Mouse (Mus musculus) c-Kit-positive CD71-positive TER-119-negative erythroid progenitor cells, embryonic 14.5 days (primary cell): ENCODE results near the gene Tut1.

ENCODE experiments used
- DNase-seq: peaks from one replicate; pipeline ENCODE4 v3.0.0-alpha.2; 2013; ENCODE audit warnings: low read depth

The Tut1 gene

DNA sequence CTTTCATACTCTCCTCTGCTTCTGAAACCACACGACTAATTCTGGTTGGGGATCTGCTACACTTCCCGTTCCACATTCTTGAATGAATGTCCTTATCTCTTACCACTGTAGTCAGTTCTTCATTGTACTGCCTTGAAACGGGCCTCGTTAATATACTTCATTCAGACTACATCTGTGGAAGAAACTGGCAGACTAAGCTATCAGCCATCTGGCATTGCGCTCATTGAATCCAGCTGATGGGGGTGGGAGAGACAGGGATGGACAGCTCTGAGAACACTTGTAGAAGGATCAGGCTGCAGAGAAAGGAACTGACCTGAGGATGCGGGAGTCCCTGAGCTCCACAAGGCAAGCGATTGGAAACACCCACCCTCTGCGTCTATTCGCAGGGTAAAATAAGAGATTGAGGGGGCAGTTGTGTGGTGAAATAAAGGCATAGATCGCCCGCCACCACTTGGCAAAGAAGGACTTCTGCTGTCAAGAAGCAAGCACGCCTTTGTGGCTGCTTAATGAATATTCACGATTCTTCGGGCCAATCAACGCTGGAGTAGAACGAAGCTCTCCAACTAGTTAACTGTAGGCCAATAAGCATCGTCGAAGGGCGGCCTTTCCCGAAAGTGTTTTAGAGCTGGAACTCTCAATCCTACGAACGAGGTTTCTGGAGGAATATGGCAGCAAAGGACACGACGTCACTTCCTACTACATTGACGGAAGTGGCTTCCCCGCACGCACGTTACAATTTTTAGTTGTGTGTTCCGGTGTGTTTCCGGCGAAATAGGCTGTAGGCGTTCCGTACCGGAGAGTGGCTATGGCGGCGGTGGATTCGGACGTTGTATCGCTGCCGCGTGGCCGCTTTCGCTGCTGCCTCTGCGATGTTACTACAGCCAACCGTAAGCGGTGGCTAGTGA lies at the start of gene Tut1:
TSS of gene Tut1 (plus strand) at position 713 of the 905 bp plus-strand sequence.
- DNase-seq = peak; percentile 97

- no peak for DNase-seq
These were observed 45.1 kb upstream of the Tut1 start for GRCm38 (mm10) chr19:8908531-8908930.

DNA sequence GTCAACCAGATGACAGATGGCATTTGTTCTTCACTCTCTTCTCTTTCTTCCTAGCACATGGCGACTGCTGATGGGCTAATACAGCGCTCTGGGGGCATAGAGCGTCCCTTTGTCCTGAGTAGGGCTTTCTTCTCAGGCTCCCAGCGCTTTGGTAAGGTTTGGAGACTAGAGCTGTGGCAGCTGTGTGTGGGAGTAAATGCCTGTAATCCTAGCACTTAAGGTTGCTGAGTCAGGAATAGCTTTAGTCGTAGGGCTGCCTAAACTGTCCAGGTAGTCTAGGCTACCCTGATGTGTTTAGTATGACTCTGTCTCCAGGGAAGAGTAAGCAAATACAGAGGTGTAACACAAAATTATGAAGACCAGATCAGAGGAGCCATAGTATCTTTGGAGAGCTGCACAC lies 41.8 kb upstream of the Tut1 start:
- no peak for DNase-seq

GRCm38 (mm10) chr19:8914212-8914611 lies 39.4 kb upstream of the Tut1 start:
- DNase-seq = no peak

- DNase-seq = no peak
These were observed 34.6 kb upstream of the Tut1 start for GRCm38 (mm10) chr19:8919000-8919399.

GRCm38 (mm10) chr19:8919684-8920072 lies 34.0 kb upstream of the Tut1 start:
- no peak for DNase-seq

- peak; percentile 85 for DNase-seq
These were observed 33.4 kb upstream of the Tut1 start, which contains the start of gene B3gat3 for GRCm38 (mm10) chr19:8920073-8920736. TSS of gene B3gat3 (plus strand) at chr19:8920374.

DNA sequence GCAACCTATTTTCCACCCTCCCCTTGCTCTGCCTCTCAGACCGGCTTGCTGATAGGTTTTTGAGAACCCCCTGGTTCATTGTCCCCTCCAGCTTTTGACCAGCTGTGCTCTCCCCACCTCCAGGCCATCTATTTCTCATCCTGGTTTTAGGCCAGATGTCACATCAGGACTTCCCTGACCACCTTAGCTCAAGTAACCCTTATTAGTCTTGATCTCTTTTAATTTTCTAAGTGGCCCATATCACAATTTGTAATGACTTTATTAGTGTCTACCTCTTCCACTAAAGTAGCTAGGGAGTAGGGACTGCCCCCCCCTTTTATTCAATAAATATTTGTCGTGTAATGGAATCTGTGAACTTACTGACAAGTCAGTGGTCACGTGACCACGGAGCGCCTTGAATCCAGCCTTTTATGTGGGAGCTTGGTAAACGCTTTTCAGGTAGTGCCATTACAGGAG lies 32.8 kb upstream of the Tut1 start:
- DNase-seq = no peak

GRCm38 (mm10) chr19:8921741-8922140 lies 31.9 kb upstream of the Tut1 start:
- no peak for DNase-seq

DNA sequence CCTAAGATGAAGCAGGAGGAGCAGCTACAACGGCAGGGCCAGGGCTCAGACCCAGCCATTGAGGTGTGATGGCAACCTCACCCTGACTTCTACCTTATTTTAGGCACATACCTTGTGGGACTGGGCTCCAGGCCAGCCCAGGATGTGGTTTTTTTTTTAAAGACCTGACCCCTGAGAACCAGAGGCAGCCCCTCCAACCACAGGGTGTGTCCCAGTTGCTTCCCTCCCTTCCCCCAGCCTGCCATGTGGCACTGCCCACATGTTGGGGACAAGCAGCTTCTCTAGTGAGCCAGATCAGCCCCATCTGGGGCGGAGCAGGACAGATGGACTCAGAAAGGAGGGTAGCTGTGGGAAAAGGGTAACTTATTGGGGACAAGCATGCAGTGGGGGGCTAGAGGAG lies 26.9 kb upstream of the Tut1 start:
- DNase-seq = no peak

GRCm38 (mm10) chr19:8927891-8928525 lies 25.6 kb upstream of the Tut1 start:
- no peak for DNase-seq

- no peak for DNase-seq
These were observed 24.9 kb upstream of the Tut1 start for GRCm38 (mm10) chr19:8928689-8929223.

- peak; percentile 85 for DNase-seq
These were observed 24.2 kb upstream of the Tut1 start, which contains the start of the genes Rom1 and Eml3 for GRCm38 (mm10) chr19:8929224-8930088. TSS of gene Rom1 (minus strand) at chr19:8929356. TSS of gene Eml3 (plus strand) at chr19:8929552.

- no peak for DNase-seq
These were observed 23.5 kb upstream of the Tut1 start for GRCm38 (mm10) chr19:8930117-8930516.

- DNase-seq = no peak
These were observed 22.9 kb upstream of the Tut1 start for GRCm38 (mm10) chr19:8930771-8931170.

DNA sequence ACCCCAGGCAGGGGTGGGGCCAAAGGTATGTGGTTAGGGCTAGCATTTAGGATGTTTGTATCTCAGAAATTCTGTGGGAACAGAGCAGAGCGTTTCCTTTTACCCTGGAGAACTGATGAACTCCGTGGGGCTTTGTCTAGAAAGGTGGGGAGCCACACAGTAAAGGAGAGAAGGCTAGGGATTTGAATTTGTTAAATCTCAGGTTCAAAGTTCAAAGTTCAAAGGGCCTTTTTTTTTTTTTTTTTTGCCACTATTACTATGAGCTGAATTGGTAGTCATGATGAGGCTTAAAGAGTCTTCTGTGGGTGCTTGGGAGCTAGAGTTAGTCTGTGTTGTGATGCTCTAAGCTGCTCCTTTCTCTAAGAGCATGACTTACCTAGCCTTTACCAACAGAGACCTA lies 16.9 kb upstream of the Tut1 start:
- no peak for DNase-seq

- no peak for DNase-seq
These were observed 13.0 kb upstream of the Tut1 start for GRCm38 (mm10) chr19:8940526-8941133.

DNA sequence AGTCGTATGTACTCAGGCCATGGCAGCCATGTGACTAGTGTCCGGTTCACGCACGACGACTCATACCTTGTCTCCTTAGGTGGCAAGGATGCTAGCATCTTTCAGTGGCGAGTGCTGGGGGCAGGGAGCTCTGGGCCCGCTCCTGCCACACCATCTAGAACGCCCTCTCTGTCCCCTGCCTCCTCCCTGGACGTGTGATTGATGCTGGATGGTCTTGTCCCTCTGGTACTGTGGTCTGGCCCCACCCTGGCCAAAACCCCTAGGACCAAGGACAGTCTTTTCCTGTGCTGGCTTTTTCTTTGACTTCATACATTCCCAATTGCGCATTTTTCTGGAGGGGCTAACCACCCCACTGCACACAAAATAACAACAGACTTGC lies 12.5 kb upstream of the Tut1 start:
- DNase-seq = no peak

- peak; percentile 97 for DNase-seq
These were observed 12.0 kb upstream of the Tut1 start, which contains the start of gene Mta2 for GRCm38 (mm10) chr19:8941515-8942217. TSS of gene Mta2 (plus strand) at chr19:8941875.

- no peak for DNase-seq
These were observed 11.2 kb upstream of the Tut1 start for GRCm38 (mm10) chr19:8942276-8942964.
